Mouse (Mus musculus): ENCODE results near the gene Thada.

Thada gene

GRCm38 (mm10) chr17:84372411-84373045 is 93.5 kb downstream of the Thada start:
- DNase-seq (ENCODE audit: extremely low spot score, low spot score): no peak

- no peak for DNase-seq (ENCODE audit: extremely low spot score, low spot score)
These were observed 95.6 kb downstream of the Thada start for GRCm38 (mm10) chr17:84370385-84370784.

GRCm38 (mm10) chr17:84369769-84370168 is 96.2 kb downstream of the Thada start:
- no peak for DNase-seq (ENCODE audit: extremely low spot score, low spot score)

- no peak for DNase-seq (ENCODE audit: extremely low spot score, low spot score)
These were observed 97.6 kb downstream of the Thada start for GRCm38 (mm10) chr17:84368213-84369014.

GRCm38 (mm10) chr17:84367663-84368062 is 98.3 kb downstream of the Thada start:
- DNase-seq (ENCODE audit: extremely low spot score, low spot score): no peak

- no peak for DNase-seq (ENCODE audit: extremely low spot score, low spot score)
These were observed 100.2 kb downstream of the Thada start for GRCm38 (mm10) chr17:84365791-84366301.

GRCm38 (mm10) chr17:84365006-84365716 is 100.8 kb downstream of the Thada start:
- no peak for DNase-seq (ENCODE audit: extremely low spot score, low spot score)

- no peak for DNase-seq (ENCODE audit: extremely low spot score, low spot score)
These were observed 102.6 kb downstream of the Thada start for GRCm38 (mm10) chr17:84363444-84363843.

- DNase-seq (ENCODE audit: extremely low spot score, low spot score): no peak
These were observed 103.3 kb downstream of the Thada start for GRCm38 (mm10) chr17:84362581-84363286.

- DNase-seq (ENCODE audit: extremely low spot score, low spot score): no peak
These were observed 105.0 kb downstream of the Thada start for GRCm38 (mm10) chr17:84361006-84361405.

GRCm38 (mm10) chr17:84359810-84360209 is 106.2 kb downstream of the Thada start:
- DNase-seq (ENCODE audit: extremely low spot score, low spot score): no peak

GRCm38 (mm10) chr17:84358951-84359644 is 106.9 kb downstream of the Thada start:
- DNase-seq (ENCODE audit: extremely low spot score, low spot score): no peak

GRCm38 (mm10) chr17:84357776-84358175 is 108.2 kb downstream of the Thada start:
- no peak for DNase-seq (ENCODE audit: extremely low spot score, low spot score)

GRCm38 (mm10) chr17:84356056-84356887 is 109.7 kb downstream of the Thada start:
- DNase-seq (ENCODE audit: extremely low spot score, low spot score): no peak

- DNase-seq (ENCODE audit: extremely low spot score, low spot score): no peak
These were observed 111.0 kb downstream of the Thada start for GRCm38 (mm10) chr17:84355006-84355405.

- DNase-seq (ENCODE audit: extremely low spot score, low spot score): no peak
These were observed 112.1 kb downstream of the Thada start for GRCm38 (mm10) chr17:84353902-84354311.

GRCm38 (mm10) chr17:84353224-84353901 is 112.6 kb downstream of the Thada start:
- DNase-seq (ENCODE audit: extremely low spot score, low spot score): no peak

- no peak for DNase-seq (ENCODE audit: extremely low spot score, low spot score)
These were observed 113.2 kb downstream of the Thada start for GRCm38 (mm10) chr17:84352790-84353154.
